Mouse (Mus musculus): Measurements from ENCODE around the gene Onecut3.
A peak's percentile ranks its signal among the peaks of the same experiment; 100 is the strongest.

Gene Onecut3

GRCm38 (mm10) chr10:80494732-80495131, at the start of gene Onecut3:
Onecut3 (plus strand) TSS chr10:80494835.
- peak; percentile 62 for DNase-seq (ENCODE audit: low read depth)

GRCm38 (mm10) chr10:80445052-80445451, 49.6 kb upstream of the Onecut3 start:
- DNase-seq (ENCODE audit: low read depth), result no peak

GRCm38 (mm10) chr10:80445898-80446601, 48.6 kb upstream of the Onecut3 start:
- peak; percentile 94 for DNase-seq (ENCODE audit: low read depth)

- no peak for DNase-seq (ENCODE audit: low read depth)
These were observed 44.0 kb upstream of the Onecut3 start for GRCm38 (mm10) chr10:80450599-80450998.

GRCm38 (mm10) chr10:80453601-80454000, 41.0 kb upstream of the Onecut3 start:
- no peak for DNase-seq (ENCODE audit: low read depth)

GRCm38 (mm10) chr10:80454781-80455180, 39.9 kb upstream of the Onecut3 start:
- DNase-seq (ENCODE audit: low read depth), result no peak

- no peak for DNase-seq (ENCODE audit: low read depth)
These were observed 38.9 kb upstream of the Onecut3 start for GRCm38 (mm10) chr10:80455697-80456096.

- no peak for DNase-seq (ENCODE audit: low read depth)
These were observed 35.4 kb upstream of the Onecut3 start for GRCm38 (mm10) chr10:80459236-80459635.

- DNase-seq (ENCODE audit: low read depth), result no peak
These were observed 35.0 kb upstream of the Onecut3 start for GRCm38 (mm10) chr10:80459671-80460070.

- DNase-seq (ENCODE audit: low read depth), result no peak
These were observed 34.3 kb upstream of the Onecut3 start for GRCm38 (mm10) chr10:80460324-80460723.

- no peak for DNase-seq (ENCODE audit: low read depth)
These were observed 33.3 kb upstream of the Onecut3 start for GRCm38 (mm10) chr10:80461346-80461745.

- DNase-seq (ENCODE audit: low read depth), result no peak
These were observed 30.1 kb upstream of the Onecut3 start for GRCm38 (mm10) chr10:80464381-80465035.

GRCm38 (mm10) chr10:80465066-80465465, 29.6 kb upstream of the Onecut3 start:
- no peak for DNase-seq (ENCODE audit: low read depth)

- DNase-seq (ENCODE audit: low read depth), result peak; percentile 90
These were observed 19.2 kb upstream of the Onecut3 start for GRCm38 (mm10) chr10:80475290-80475959.

GRCm38 (mm10) chr10:80478531-80478930, 16.1 kb upstream of the Onecut3 start:
- DNase-seq (ENCODE audit: low read depth), result no peak

- DNase-seq (ENCODE audit: low read depth), result no peak
These were observed 13.6 kb upstream of the Onecut3 start for GRCm38 (mm10) chr10:80481002-80481401.

GRCm38 (mm10) chr10:80486862-80487379, 7.7 kb upstream of the Onecut3 start:
- DNase-seq (ENCODE audit: low read depth), result no peak

GRCm38 (mm10) chr10:80490051-80490450, 4.6 kb upstream of the Onecut3 start:
- no peak for DNase-seq (ENCODE audit: low read depth)

GRCm38 (mm10) chr10:80495901-80496300, 1.3 kb downstream of the Onecut3 start:
- peak; percentile 44 for DNase-seq (ENCODE audit: low read depth)

GRCm38 (mm10) chr10:80496421-80496820, 1.8 kb downstream of the Onecut3 start:
- DNase-seq (ENCODE audit: low read depth), result no peak

- no peak for DNase-seq (ENCODE audit: low read depth)
These were observed 7.7 kb downstream of the Onecut3 start for GRCm38 (mm10) chr10:80502291-80502690.

GRCm38 (mm10) chr10:80502819-80503314, 8.2 kb downstream of the Onecut3 start:
- no peak for DNase-seq (ENCODE audit: low read depth)
